Mouse (Mus musculus): ENCODE measurements around the gene Crabp2. TPM values are rescaled to one million over a fixed set of nuclear protein-coding genes. Genes with fewer than 3 reads are reported as not detected.
"Not testable (repeated sequence)": the region's sequence is repeated elsewhere in the genome, so short reads cannot be mapped to it uniquely, and the experiment has no call there.

Crabp2 gene
- total RNA-seq (2021) = under 1 TPM in 1 of 2 experiments, not detected in 1; 0.42 TPM
- long read RNA-seq, experiment 1 = 0 reads
- long read RNA-seq, experiment 2 = 0 reads

DNA sequence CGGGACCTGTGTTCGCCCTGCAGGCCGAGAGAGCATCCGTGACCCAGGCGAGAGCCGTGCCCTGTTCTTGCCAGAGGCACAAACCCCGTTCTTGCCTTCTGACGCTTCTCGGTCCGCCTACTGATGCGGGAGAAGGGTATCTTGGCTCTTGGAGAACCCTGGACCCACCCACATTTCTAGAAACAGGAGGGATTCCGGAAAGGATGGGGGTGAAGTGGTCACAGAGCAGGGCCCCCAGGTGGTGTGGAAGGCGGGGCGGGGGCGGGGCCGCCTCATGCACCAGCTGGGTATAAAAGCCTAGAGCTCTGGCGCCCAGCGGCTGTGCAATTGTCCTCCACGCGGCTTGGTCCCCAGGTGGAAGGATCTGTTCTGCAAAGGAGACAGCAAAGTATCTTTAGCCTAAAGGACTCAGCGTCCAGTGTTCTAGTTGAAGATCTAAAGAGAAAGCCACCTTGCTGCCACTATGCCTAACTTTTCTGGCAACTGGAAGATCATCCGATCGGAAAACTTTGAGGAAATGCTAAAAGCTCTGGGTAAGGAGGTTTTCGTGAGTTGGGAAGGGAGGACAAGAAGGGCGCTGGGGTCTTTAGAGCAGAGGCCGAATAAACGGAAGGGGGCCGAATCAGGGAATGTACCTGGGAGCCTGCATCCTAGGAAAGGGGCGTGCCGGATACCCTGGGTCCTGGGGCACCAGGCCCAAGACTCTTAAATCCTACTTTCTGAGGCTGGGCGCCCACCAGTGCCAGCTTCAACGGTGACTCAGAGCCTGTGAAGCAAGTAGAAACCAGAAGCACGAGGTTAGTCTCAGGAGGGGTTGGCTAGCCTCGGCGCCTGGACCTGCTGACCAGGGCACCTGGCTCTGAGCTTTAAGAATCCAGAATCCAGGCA is at the start of gene Crabp2:
TSS of gene Crabp2 (plus strand) at position 289 of the 888 bp plus-strand sequence.
- peak within 1 kb of the TSS; percentile 47 for H3K4me3 ChIP-seq
- H3K27ac ChIP-seq = no peak within 1 kb of the TSS
- intact Hi-C loops (cut with DNase I) = no loop called here
- DNase-seq = no peak
- no peak for TF ChIP-seq CTCF (IDR thresholded peaks at IDR 0.05)

DNA sequence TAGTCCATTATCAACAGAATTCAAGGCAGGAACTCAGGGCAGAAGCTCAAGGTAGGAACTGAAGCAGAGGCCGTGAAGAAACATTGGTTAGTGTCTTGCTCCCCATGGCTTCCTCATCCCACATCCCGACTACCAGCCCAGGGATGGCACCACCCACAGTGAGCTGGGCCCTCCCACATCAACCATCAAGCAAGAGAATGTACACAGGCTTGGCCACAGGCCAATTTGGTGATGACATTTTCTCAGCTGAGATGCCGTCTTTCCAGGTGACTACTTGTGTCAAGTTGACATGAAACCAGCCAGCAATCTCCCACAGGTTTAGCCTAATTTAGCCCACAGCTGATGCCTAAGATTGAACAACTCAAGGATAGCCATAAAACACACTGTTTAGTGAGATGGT is 49.2 kb upstream of the Crabp2 start:
- TF ChIP-seq CTCF (IDR thresholded peaks at IDR 0.05) = no peak
- Histone ChIP-seq H3K27ac (no peak overlapping the region; the same call in 1 of the 2 replicates), H3K4me3 (no peak overlapping the region)
- intact Hi-C loops (cut with DNase I) = no loop called here
- no peak for DNase-seq

DNA sequence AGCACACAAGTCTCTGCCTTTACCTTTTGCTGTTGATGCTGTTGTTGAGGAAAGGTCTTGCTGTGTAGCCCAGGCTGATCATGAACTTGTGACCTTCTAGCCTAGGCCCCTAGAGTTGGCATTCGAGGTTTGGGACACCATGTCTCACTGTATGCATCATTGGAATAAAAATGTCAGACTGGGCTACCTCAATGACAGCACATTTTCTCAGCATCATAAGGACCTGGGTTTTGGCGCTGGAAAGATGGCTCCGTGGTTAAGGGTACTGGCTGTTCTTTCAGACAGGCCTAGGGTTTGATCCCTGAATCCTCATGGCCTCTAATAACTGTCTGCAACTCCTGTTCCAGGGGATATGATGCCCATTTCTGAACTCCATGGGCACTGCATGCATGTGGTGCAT is 48.7 kb upstream of the Crabp2 start:
- Histone ChIP-seq H3K4me3 (no peak overlapping the region), H3K27ac (no peak overlapping the region)
- intact Hi-C loops (cut with DNase I) = no loop called here
- TF ChIP-seq CTCF (IDR thresholded peaks at IDR 0.05) = no peak
- no peak for DNase-seq

DNA sequence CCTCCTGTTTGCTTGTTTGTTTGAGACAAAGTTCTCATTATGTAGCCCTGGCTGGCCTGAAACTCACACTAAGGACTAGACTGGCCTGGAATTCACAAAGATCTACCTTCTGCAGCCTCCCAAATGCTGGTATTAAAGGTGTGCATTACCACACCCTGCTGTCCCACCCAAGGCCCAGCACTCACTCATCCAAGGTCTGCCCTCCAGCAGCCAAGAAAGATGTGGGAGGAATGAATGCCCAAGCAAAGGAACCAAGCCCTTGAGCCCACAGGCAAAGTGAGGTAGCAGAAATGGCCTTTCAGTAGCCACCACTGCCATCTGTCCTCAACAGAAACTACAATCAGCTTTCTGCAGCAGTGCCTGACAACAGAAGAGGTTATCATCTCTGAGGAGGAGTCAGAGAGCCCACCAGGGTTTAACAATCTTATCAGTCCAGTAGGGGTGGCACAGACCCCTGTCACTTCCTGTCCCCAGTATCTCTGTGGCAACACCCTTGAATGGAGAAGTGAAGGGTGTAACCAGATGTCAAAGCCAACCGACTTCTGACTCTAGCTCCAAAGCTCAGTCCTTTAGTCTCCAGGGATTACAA is 47.3 kb upstream of the Crabp2 start:
- no peak for DNase-seq
- TF ChIP-seq CTCF (IDR thresholded peaks at IDR 0.05) = no peak
- intact Hi-C loops (cut with DNase I) = no loop called here
- no peak overlapping the region for H3K27ac ChIP-seq
- H3K4me3 ChIP-seq = no peak overlapping the region

DNA sequence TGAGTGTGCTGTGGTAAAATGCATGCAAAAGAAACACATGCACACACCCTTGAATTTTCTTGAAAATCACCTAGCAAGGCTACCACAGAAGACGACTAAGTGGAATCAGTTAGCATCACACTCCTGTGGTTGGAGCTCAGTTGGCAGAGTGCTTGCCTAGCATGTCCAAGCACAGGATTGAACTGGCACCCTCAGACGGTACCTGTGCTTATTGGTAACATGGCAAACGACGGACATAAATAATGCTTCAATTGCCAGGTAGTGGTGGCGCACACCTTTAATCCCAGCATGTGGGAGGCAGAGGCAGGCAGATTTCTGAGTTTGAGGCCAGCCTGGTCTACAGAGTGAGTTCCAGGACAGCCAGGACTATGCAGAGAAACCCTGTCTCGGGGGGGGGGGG is 46.5 kb upstream of the Crabp2 start:
- H3K27ac ChIP-seq; DNase-seq; H3K4me3 ChIP-seq; intact Hi-C loops (cut with DNase I): not testable (repeated sequence)

DNA sequence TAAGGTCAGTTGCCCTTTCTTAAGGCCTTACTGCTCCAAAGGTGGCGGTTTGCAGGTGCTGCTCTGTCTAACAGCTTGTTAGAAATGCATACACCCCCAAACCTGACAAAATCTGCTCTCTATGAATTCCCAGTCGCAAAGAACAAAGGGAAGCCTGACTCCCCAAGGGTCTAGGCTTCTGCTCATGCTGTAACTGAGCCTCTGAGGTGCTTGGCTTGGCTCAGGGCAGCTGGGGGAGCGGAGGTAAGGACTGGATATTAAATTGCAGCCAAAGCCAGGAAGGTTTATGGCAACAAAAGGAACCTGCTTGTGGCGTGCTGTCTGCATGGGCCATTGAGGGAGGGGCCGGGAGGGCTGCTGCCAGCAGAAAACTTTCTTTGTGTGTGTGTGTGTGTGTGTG is 44.6 kb upstream of the Crabp2 start:
- Histone ChIP-seq H3K27ac (no peak overlapping the region), H3K4me3 (no peak overlapping the region)
- no peak for DNase-seq
- TF ChIP-seq CTCF (IDR thresholded peaks at IDR 0.05) = no peak
- intact Hi-C loops (cut with DNase I) = no loop called here

DNA sequence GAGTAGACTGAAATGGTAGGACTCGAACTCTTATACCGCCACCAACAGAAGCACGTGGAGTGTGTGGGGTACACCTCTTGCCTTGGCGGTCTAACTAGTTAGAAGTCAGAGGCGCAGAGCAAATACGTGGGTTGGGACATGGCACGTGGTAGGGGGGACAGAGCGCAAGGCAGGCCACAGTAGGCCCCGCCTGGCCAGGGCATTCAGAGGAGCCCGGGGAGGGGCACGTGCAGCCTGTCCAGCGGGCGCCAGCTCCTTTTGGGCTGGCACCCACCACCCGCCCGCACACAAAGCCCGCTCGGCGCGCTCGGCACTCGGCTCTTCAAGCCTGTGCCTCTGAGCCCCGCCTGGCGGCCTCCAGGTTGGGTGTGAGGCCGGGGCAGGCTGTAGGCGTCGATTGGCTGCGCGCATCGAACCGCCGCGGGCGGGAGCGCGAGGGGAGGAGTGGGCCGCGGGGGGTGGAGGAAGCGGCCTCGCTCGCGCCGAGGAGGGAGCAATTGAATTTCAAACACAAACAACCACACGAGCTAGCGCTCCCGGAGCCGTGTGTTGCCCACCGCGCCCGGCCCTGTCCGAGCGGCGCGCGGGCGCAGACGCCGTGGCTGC is 42.5 kb upstream of the Crabp2 start, which contains the start of gene Hdgf:
TSS of gene Hdgf (plus strand) at position 442 of the 606 bp plus-strand sequence.
- peak within 1 kb of the TSS; percentile 100 for H3K27ac ChIP-seq
- TF ChIP-seq CTCF (IDR thresholded peaks at IDR 0.05) = 0 out of 2 replicates have a peak, but pooled peaks have one; percentile 8
- intact Hi-C loops (cut with DNase I) = loop anchor here (1.0 kb wide), 1 partner anchor 24 kb away; the partner anchor contains the start of genes Isg20l2 and Rrnad1
- DNase-seq = peak; percentile 98
- peak within 1 kb of the TSS; percentile 99 for H3K4me3 ChIP-seq

DNA sequence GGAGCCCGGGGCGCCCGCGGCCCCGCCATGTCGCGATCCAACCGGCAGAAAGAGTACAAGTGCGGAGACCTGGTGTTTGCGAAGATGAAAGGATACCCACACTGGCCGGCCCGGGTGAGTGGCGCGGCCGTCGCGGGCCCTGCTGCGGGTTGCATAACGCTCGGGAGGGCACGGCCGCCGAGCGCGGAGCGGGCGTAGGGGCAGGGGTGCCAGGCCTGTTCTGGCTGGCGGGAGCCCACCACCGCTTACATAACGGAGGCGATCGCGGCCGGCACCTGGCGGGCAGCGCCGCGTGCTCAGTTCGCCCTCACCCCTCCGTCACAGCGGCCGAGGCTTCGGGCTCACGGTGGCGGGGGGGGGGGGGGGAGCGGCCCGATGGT is 41.9 kb upstream of the Crabp2 start:
- TF ChIP-seq CTCF (IDR thresholded peaks at IDR 0.05) = no peak
- intact Hi-C loops (cut with DNase I) = loop anchor here (1.0 kb wide), 1 partner anchor 24 kb away; the partner anchor contains the start of genes Isg20l2 and Rrnad1
- peak overlapping the region; percentile 100 for H3K27ac ChIP-seq
- DNase-seq = peak; percentile 92
- H3K4me3 ChIP-seq = peak overlapping the region; percentile 99

DNA sequence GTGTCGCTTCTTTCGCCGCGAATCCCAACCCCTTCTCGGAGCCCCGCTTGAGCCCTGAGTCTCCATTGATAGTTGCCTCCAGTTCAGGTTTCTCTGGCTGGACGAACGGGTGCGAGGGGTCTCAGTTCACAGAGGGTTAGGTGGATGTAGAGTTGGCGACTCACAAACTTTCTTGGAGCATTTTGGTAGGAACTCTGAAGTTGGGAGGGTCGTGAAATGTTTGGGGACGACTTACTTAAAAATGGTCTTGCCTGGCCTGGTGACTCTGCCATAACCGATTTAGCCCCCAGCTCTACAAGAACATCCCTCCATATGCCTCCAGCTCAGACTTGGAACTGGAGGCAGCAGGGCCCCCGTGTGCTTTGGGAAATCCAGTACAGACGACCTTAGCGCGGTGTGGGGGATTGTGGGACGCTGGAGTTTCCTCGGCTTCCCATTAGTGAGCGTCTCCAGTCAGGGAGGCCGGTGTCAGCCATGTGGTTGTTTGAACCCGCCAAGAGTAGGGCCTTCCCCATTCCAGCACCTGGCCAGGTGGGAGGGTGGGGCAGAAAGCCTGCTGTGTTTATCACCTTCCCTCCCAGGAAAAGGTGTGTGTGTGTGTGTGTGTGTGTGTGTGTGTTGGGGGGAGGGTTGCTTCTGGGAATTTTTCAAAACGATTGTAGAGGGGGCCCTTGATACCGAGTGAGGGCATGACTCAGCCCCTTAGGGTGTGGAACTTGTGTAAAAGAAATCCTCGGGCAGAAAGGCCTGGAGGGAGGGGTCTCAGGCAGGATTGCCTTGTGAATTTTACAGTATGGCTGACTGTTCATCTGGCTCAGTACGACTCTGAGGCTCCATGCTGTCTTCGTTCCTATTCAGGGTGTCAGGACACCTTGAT is 41.2 kb upstream of the Crabp2 start:
- Histone ChIP-seq H3K27ac (peak overlapping the region; percentile 100), H3K4me3 (peak overlapping the region; percentile 99)
- intact Hi-C loops (cut with DNase I) = loop anchor here (1.0 kb wide), 1 partner anchor 23 kb away; the partner anchor contains the start of genes Isg20l2 and Rrnad1
- no peak for TF ChIP-seq CTCF (IDR thresholded peaks at IDR 0.05)
- peak; percentile 65 for DNase-seq

DNA sequence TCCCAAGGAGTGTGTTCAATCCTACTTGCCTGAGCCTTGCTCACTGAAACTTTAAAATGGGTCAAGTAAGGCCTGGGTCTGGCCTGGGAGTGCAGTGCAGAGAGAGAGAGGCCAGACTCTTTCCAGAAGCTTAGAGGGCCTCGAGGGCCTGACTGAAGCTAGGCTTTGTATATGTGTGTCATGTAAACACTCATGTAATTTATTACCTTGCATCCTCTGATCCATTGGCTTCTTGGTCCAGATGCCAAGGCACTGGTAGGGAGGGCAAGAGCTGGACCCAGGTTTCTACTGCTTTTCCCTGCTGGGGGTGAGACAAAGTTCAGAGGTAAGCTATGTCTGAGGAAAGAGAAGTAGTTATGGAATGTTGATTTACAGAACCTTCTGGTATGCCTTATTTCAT is 40.6 kb upstream of the Crabp2 start:
- intact Hi-C loops (cut with DNase I) = no loop called here
- no peak for DNase-seq
- H3K27ac ChIP-seq = peak overlapping the region; percentile 100
- H3K4me3 ChIP-seq = peak overlapping the region; percentile 99
- no peak for TF ChIP-seq CTCF (IDR thresholded peaks at IDR 0.05)

DNA sequence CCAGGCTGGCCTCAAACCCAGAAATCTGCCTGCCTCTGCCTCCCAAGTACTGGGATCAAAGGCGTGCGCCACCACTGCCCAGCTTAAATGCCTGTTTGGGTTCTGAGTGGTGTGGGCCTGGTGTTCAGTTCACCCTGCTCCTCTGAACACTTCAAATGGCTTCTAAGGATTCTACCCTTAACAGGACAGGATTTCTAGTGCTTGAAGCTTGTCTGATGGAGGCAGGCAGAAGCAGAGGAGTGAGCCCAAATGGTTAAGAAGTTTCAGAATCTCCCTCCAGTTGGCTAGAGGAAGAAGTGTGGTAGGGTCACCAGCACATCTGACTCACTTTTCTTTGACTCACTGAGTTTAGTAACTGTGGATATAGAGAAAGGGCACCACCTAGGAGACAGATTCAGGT is 39.1 kb upstream of the Crabp2 start:
- Histone ChIP-seq H3K4me3 (peak overlapping the region; percentile 79), H3K27ac (peak overlapping the region; percentile 100)
- no peak for DNase-seq
- intact Hi-C loops (cut with DNase I) = no loop called here
- TF ChIP-seq CTCF (IDR thresholded peaks at IDR 0.05) = no peak

DNA sequence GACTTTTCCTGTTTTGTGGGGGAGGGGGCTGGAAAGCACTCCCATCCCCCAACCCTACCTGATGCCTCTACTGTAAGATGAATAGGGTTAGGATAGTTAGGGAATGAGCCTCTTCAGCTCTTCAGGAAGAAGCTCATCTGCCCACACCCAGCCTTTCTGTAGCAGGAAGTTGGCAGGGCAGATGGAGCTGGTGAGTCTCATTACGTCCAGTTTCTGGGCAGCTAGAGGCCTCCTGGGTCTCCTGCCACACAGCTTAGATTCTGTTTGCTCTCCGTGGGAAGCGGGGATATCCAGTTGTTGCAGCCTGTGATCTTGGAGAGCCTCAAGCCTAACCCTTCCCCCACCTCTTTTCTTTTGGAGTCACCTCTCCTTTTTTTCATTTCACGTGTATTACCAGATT is 38.6 kb upstream of the Crabp2 start:
- intact Hi-C loops (cut with DNase I) = no loop called here
- DNase-seq = no peak
- TF ChIP-seq CTCF (IDR thresholded peaks at IDR 0.05) = no peak
- Histone ChIP-seq H3K4me3 (peak overlapping the region; percentile 79), H3K27ac (peak overlapping the region; percentile 100)

Measured in gastrocnemius, adult 2 months (tissue).